Mouse (Mus musculus): ENCODE measurements around the gene Grm3.

GRCm38 (mm10) chr5:9497235-9497634 lies 227.7 kb downstream of the Grm3 start:
- TF ChIP-seq GATA1 (IDR thresholded peaks at IDR 0.05; ENCODE audit: borderline replicate concordance, low read length) = no peak
- no peak for TF ChIP-seq FLI1 (IDR thresholded peaks at IDR 0.05; ENCODE audit: low read length)
